Mouse (Mus musculus) testis, adult 2 months (tissue): ENCODE results near the gene Hsp90ab1. TPM values are rescaled to one million over a fixed set of nuclear protein-coding genes. Genes with fewer than 3 reads are reported as not detected.

ENCODE experiments used
- H3K27ac ChIP-seq: fragments of 200-500 bp; 2 replicates; pipeline ENCODE4 v1.5.1; 2012; ENCODE audit warnings: low read depth, low read length; ENCODE audit not compliant: control insufficient read depth, insufficient read depth
- H3K27me3 ChIP-seq: fragments of 200-500 bp; 2 replicates; pipeline ENCODE4 v1.6.1; 2012; ENCODE audit warnings: mild to moderate bottlenecking, low read length, moderate library complexity; ENCODE audit not compliant: control insufficient read depth, insufficient read depth
- H3K36me3 ChIP-seq: fragments of 200-500 bp; 2 replicates; pipeline ENCODE4 v1.6.1; 2012; ENCODE audit warnings: mild to moderate bottlenecking, low read length; ENCODE audit not compliant: control insufficient read depth, insufficient read depth
- H3K4me1 ChIP-seq: fragments of 200-500 bp; 2 replicates; pipeline ENCODE4 v1.6.1; 2012; ENCODE audit warnings: low read length; ENCODE audit not compliant: control insufficient read depth, insufficient read depth
- H3K4me3 ChIP-seq: fragments of 200-500 bp; 2 replicates; pipeline ENCODE4 v1.5.1; 2012; ENCODE audit warnings: low read depth, mild to moderate bottlenecking, low read length, moderate library complexity, mixed read lengths; ENCODE audit not compliant: control insufficient read depth
- CTCF ChIP-seq: fragments of 200-500 bp; IDR thresholded peaks from 2 replicates; pipeline ENCODE4 v1.5.1; 2012; ENCODE audit warnings: low read depth, mild to moderate bottlenecking, inconsistent platforms, low read length, moderate library complexity; ENCODE audit not compliant: control insufficient read depth, insufficient read depth, insufficient replicate concordance
- POLR2A ChIP-seq: fragments of 200-500 bp; IDR thresholded peaks from 2 replicates; pipeline ENCODE4 v1.6.1; 2012; ENCODE audit warnings: low read depth, mild to moderate bottlenecking, inconsistent platforms, low read length, moderate library complexity; ENCODE audit not compliant: control insufficient read depth
- polyA plus RNA-seq: library from polyadenylated mRNA; depleted of rRNA; stranded (reverse); fragments of >200 nt; gene quantifications from 2 replicates; pipeline ENCODE4 v1.2.3, GENCODE M21; 2012; rRNA removed

Hsp90ab1 gene
- polyA plus RNA-seq, 1 experiment, result 109 TPM

DNA sequence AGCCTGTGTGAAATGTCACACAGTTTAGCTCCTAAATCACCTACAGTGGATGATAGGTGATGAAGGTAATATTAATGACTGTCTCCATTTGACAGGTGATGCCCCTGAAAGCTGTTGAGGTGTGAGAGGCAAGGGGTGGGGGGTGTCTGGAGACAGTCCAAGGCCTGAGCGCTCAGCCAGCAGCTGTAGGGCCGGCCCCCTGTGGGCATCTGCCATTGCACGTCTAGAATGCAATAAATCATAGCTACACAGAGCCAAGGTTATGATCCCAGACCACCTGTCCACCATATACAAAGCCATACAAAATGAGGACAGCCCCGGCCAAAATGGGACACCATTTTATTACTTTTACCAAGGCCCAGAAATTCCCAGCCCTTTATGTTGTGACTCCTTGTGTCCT, 48.1 kb downstream of the Hsp90ab1 start:
- H3K27me3 ChIP-seq, result no peaks in the 10 kb centered on the region
- H3K27ac ChIP-seq, result no peak overlapping the region
- H3K4me3 ChIP-seq, result peak overlapping the region; percentile 95
- H3K36me3 ChIP-seq, result peaks cover 2% of the 10 kb centered on the region
- TF ChIP-seq CTCF (no peak), POLR2A (no peak)
- H3K4me1 ChIP-seq, result peaks cover 34% of the 10 kb centered on the region

DNA sequence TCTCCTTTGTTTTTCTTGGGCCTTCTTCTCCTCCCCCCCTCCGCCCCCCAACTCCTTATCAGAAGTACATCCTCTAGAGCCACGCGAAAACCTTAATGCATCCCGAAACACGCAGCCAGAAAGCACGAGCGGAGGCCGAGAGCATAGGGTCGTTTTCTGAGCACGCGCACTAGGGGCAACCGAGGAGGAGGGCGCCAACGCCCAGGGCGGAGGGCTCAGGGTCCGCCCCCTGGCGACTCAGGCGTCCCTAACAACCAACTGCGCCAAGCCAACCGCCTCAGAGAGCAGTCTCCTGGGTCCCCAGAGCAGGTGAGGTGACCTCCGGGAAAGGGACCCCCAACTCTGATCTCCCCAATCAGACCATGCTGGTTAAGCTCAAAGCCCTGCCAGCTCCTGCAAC, 49.8 kb downstream of the Hsp90ab1 start, which contains the start of gene Tcte1:
Tcte1 (plus strand) TSS at position 172 of the 400 bp plus-strand sequence.
- Histone ChIP-seq H3K4me1 (peaks cover 34% of the 10 kb centered on the region), H3K4me3 (peak within 1 kb of the TSS; percentile 95), H3K27ac (peak within 1 kb of the TSS; percentile 90), H3K36me3 (peaks cover 2% of the 10 kb centered on the region), H3K27me3 (no peaks in the 10 kb centered on the region)
- TF ChIP-seq CTCF (no peak), POLR2A (peak; percentile 69)

DNA sequence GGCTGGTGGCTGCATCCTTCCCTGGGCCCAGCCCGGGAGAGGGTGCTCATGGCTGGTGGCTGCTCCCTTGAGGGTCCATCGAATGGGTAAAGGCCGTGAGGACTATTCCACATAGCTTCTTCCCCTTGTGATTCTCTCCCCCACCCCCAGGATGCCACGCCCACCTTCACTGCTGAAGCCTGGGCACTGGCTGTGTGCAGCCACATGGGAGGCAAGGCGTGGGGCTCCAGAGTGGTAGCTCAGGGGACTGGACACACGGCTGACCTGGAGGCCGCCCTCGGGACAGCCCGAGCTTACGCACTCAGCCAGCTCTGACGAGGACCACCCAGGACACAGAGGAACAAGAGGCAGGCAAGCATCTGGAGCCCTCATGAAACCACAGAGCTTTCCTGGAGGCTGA, 52.9 kb downstream of the Hsp90ab1 start:
- H3K36me3 ChIP-seq, result peaks cover 2% of the 10 kb centered on the region
- peaks cover 27% of the 10 kb centered on the region for H3K4me1 ChIP-seq
- no peaks in the 10 kb centered on the region for H3K27me3 ChIP-seq
- no peak overlapping the region for H3K27ac ChIP-seq
- TF ChIP-seq CTCF (no peak), POLR2A (no peak)
- peak overlapping the region; percentile 33 for H3K4me3 ChIP-seq

DNA sequence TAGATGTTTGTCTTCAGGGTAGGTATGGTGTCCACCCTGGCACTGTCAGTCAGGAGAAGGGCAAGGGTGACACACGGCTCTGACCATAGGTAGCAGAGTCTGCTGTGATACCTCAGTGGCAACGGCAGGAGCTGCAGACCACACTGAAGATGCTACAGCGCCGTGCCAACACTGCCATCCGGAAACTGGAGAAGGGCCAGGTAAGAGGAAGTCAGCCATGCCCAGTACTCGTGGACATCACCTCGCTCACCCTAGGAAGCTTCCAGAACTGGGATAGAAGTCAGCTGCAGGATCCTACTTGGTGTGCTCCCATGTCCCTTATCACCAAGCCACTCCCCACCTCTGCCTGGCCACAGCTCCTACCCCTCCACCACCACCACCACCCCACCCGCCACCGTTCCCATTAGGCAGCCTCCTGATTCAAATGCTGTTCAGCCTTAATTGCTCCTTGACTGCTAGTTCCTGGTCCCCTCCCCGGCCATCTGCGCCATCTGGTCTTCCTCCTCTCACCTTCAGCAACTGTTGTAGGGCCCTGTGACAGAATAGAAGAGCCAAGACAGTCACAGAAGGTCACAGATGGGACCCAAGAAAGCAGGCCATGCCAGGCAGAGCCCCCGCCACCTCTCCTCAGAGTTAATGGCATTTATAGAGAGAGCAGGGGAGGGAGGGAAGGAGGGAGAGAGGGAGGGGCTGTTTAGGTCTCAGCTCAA, 54.1 kb downstream of the Hsp90ab1 start:
- no peak for TF ChIP-seq POLR2A
- no peak for TF ChIP-seq CTCF
- Histone ChIP-seq H3K27ac (peak overlapping the region; percentile 26; the same call in 1 of the 2 replicates), H3K36me3 (peaks cover 2% of the 10 kb centered on the region; the same call in 1 of the 2 replicates), H3K4me1 (peaks cover 22% of the 10 kb centered on the region), H3K27me3 (no peaks in the 10 kb centered on the region), H3K4me3 (peak overlapping the region; percentile 53)

Other genes with a start within 250 kb of the Hsp90ab1 start
- 9.3 and 9.8 TPM in 2 replicates for gene Cdc5l, start 139.5 kb downstream of the Hsp90ab1 start, polyA plus RNA-seq
- gene Spats1, start 97.9 kb downstream of the Hsp90ab1 start, polyA plus RNA-seq, result 22.7 and 23.3 TPM in 2 replicates
- gene Aars2, start 66.4 kb downstream of the Hsp90ab1 start, polyA plus RNA-seq, result 19.3 and 23.4 TPM in 2 replicates
- gene Tcte1, start 49.8 kb downstream of the Hsp90ab1 start, polyA plus RNA-seq, result 261 and 281 TPM in 2 replicates
- gene Tmem151b, start 23.6 kb downstream of the Hsp90ab1 start, polyA plus RNA-seq, result 0.35 and 0.37 TPM in 2 replicates
- gene Nfkbie, start 17.6 kb downstream of the Hsp90ab1 start, polyA plus RNA-seq, result 0.83 and 0.95 TPM in 2 replicates
- 26.6 and 35.6 TPM in 2 replicates for gene Slc35b2, start 9.4 kb downstream of the Hsp90ab1 start, polyA plus RNA-seq
- 138 and 143 TPM in 2 replicates for gene Slc29a1, start 26.3 kb upstream of the Hsp90ab1 start, polyA plus RNA-seq
- 3.4 and 4.4 TPM in 2 replicates for gene Mymx, start 28.8 kb upstream of the Hsp90ab1 start, polyA plus RNA-seq
- 28.2 and 28.4 TPM in 2 replicates for gene Capn11, start 86.1 kb upstream of the Hsp90ab1 start, polyA plus RNA-seq
- 15.4 and 18.8 TPM in 2 replicates for gene Mrpl14, start 113.1 kb upstream of the Hsp90ab1 start, polyA plus RNA-seq
- 5.4 and 6.4 TPM in 2 replicates for gene Tmem63b, start 113.6 kb upstream of the Hsp90ab1 start, polyA plus RNA-seq
- gene 1600014C23Rik, start 160.6 kb upstream of the Hsp90ab1 start, polyA plus RNA-seq, result 0.36 and 0.79 TPM in 2 replicates